Mouse (Mus musculus) lung, embryonic 14.5 days (tissue): ENCODE measurements around the gene Dnase2b. TPM values are rescaled to one million over a fixed set of nuclear protein-coding genes. Genes with fewer than 3 reads are reported as not detected.

Source experiments
- ATAC-seq: fragments of 200-750 bp; cut with Nextera tagmentation; 2 replicates; pipeline ENCODE4 v1.8.0; 2017; ENCODE audit warnings: mild to moderate bottlenecking, moderate TSS enrichment, moderate library complexity; ENCODE audit not compliant: insufficient read depth
- DNase-seq: peaks from one replicate; pipeline ENCODE4 v3.0.0-alpha.2; 2015
- H3K27ac ChIP-seq: fragments of 300-500 bp; sonication (generic); 2 replicates; pipeline ENCODE4 v1.5.1; 2014; ENCODE audit warnings: low read depth, mild to moderate bottlenecking, moderate library complexity
- H3K27me3 ChIP-seq: fragments of 300-500 bp; sonication (generic); 2 replicates; pipeline ENCODE4 v1.6.1; 2014; ENCODE audit warnings: low read length, control low read depth; ENCODE audit not compliant: insufficient read depth
- H3K36me3 ChIP-seq: fragments of 300-500 bp; sonication (generic); 2 replicates; pipeline ENCODE4 v1.6.1; 2014; ENCODE audit warnings: control low read depth; ENCODE audit not compliant: insufficient read depth
- H3K4me1 ChIP-seq: fragments of 300-500 bp; sonication (generic); 2 replicates; pipeline ENCODE4 v1.6.1; 2014; ENCODE audit warnings: antibody characterized with exemption, control low read depth; ENCODE audit not compliant: insufficient read depth
- H3K4me2 ChIP-seq: fragments of 300-500 bp; sonication (generic); 2 replicates; pipeline ENCODE4 v1.6.1; 2014; ENCODE audit warnings: mild to moderate bottlenecking
- H3K4me3 ChIP-seq: fragments of 300-500 bp; sonication (generic); 2 replicates; pipeline ENCODE4 v1.5.1; 2014; ENCODE audit warnings: low read depth, low read length
- H3K9ac ChIP-seq: fragments of 300-500 bp; sonication (generic); 2 replicates; pipeline ENCODE4 v1.6.1; 2014
- H3K9me3 ChIP-seq: fragments of 300-500 bp; sonication (generic); 2 replicates; pipeline ENCODE4 v1.6.1; 2016; ENCODE audit warnings: low read depth, low read length, control low read depth
- CTCF ChIP-seq: IDR thresholded peaks from 2 replicates; pipeline ENCODE4 v1.5.1; 2016; ENCODE audit warnings: antibody characterized with exemption, low read depth
- WGBS: fragments of 180-500 bp; shearing (Covaris S2); extraction: QIAGEN DNeasy Blood & Tissue Kit; methylation state at CpG from one replicate; pipeline ENCODE4 v1.1.7; 2014; 5-methylcytosine and 5-hydroxymethylcytosine counted together
- polyA plus RNA-seq: library from polyadenylated mRNA; unstranded; fragments of >200 nt; fragmentation: Nextera tagmentation; extraction: Ambion mirVana; gene quantifications from 2 replicates; pipeline ENCODE4 v1.2.1, GENCODE M21; 2014

Gene Dnase2b
- not detected in 2 replicates for polyA plus RNA-seq

- WGBS = 93% methylated on average over 4 of the region's 4 CpGs
- no peak for TF ChIP-seq CTCF
- H3K4me2 ChIP-seq = no peak within 1 kb of the TSS
- DNase-seq (no peak), ATAC-seq (no peak)
- no peaks in the 10 kb centered on the region for H3K36me3 ChIP-seq
- H3K9ac ChIP-seq = no peak within 1 kb of the TSS
- H3K4me1 ChIP-seq = no peaks in the 10 kb centered on the region
- no peaks in the 10 kb centered on the region for H3K27me3 ChIP-seq
- no peak within 1 kb of the TSS for H3K27ac ChIP-seq
- H3K9me3 ChIP-seq = no peaks in the 10 kb centered on the region
- H3K4me3 ChIP-seq = no peak within 1 kb of the TSS
Measured at GRCm38 (mm10) chr3:146615496-146615895, at the start of gene Dnase2b. TSS of gene Dnase2b (minus strand) at chr3:146615596.

- no peaks in the 10 kb centered on the region for H3K4me1 ChIP-seq
- no peak overlapping the region for H3K27ac ChIP-seq
- no peak overlapping the region for H3K4me2 ChIP-seq
- no peak overlapping the region for H3K4me3 ChIP-seq
- DNase-seq (no peak), ATAC-seq (no peak)
- no peak overlapping the region for H3K9ac ChIP-seq
- WGBS = 69% methylated on average over 7 of the region's 7 CpGs
- H3K36me3 ChIP-seq = no peaks in the 10 kb centered on the region
- no peaks in the 10 kb centered on the region for H3K9me3 ChIP-seq
- TF ChIP-seq CTCF = no peak
- no peaks in the 10 kb centered on the region for H3K27me3 ChIP-seq
Measured at GRCm38 (mm10) chr3:146661907-146662306, 46.5 kb upstream of the Dnase2b start.

GRCm38 (mm10) chr3:146661001-146661400 is 45.6 kb upstream of the Dnase2b start:
- no peak for ATAC-seq
- H3K4me2 ChIP-seq = no peak overlapping the region
- H3K9me3 ChIP-seq = no peaks in the 10 kb centered on the region
- no peak overlapping the region for H3K9ac ChIP-seq
- H3K27me3 ChIP-seq = no peaks in the 10 kb centered on the region
- no peaks in the 10 kb centered on the region for H3K36me3 ChIP-seq
- DNase-seq = no peak
- H3K4me1 ChIP-seq = no peaks in the 10 kb centered on the region
- 50% methylated on average over 6 of the region's 6 CpGs for WGBS
- H3K4me3 ChIP-seq = no peak overlapping the region
- TF ChIP-seq CTCF = no peak
- no peak overlapping the region for H3K27ac ChIP-seq

- H3K27ac ChIP-seq = no peak overlapping the region
- no peak overlapping the region for H3K4me2 ChIP-seq
Measured at GRCm38 (mm10) chr3:146659321-146659720, 43.9 kb upstream of the Dnase2b start.

GRCm38 (mm10) chr3:146658061-146658639 is 42.8 kb upstream of the Dnase2b start:
- no peak for ATAC-seq
- 73% methylated on average over 1 of the region's 1 CpGs for WGBS

More at GRCm38 (mm10) chr3:146659321-146659720, 43.9 kb upstream of the Dnase2b start:
- WGBS = 90% methylated on average over 5 of the region's 5 CpGs
- TF ChIP-seq CTCF = no peak
- DNase-seq = no peak
- Histone ChIP-seq H3K27me3 (no peaks in the 10 kb centered on the region), H3K9ac (no peak overlapping the region), H3K36me3 (no peaks in the 10 kb centered on the region), H3K4me3 (no peak overlapping the region), H3K4me1 (no peaks in the 10 kb centered on the region), H3K9me3 (no peaks in the 10 kb centered on the region)
- no peak for ATAC-seq

GRCm38 (mm10) chr3:146657433-146657832 is 42.0 kb upstream of the Dnase2b start:
- H3K4me3 ChIP-seq = no peak overlapping the region
- H3K36me3 ChIP-seq = no peaks in the 10 kb centered on the region
- no peak overlapping the region for H3K27ac ChIP-seq
- no peak overlapping the region for H3K9ac ChIP-seq
- TF ChIP-seq CTCF = no peak
- DNase-seq = no peak
- 71% methylated on average over 5 of the region's 5 CpGs for WGBS
- no peaks in the 10 kb centered on the region for H3K27me3 ChIP-seq
- H3K4me1 ChIP-seq = no peaks in the 10 kb centered on the region
- H3K4me2 ChIP-seq = no peak overlapping the region
- ATAC-seq = no peak
- no peaks in the 10 kb centered on the region for H3K9me3 ChIP-seq

More at GRCm38 (mm10) chr3:146658061-146658639, 42.8 kb upstream of the Dnase2b start:
- no peak overlapping the region for H3K9ac ChIP-seq
- no peak overlapping the region for H3K4me2 ChIP-seq
- no peak overlapping the region for H3K27ac ChIP-seq
- no peaks in the 10 kb centered on the region for H3K4me1 ChIP-seq
- H3K27me3 ChIP-seq = no peaks in the 10 kb centered on the region
- H3K36me3 ChIP-seq = no peaks in the 10 kb centered on the region
- H3K9me3 ChIP-seq = no peaks in the 10 kb centered on the region
- no peak overlapping the region for H3K4me3 ChIP-seq
- no peak for TF ChIP-seq CTCF
- DNase-seq = no peak

GRCm38 (mm10) chr3:146655111-146655577 is 39.7 kb upstream of the Dnase2b start:
- DNase-seq (no peak), ATAC-seq (no peak)
- no peak overlapping the region for H3K27ac ChIP-seq
- H3K27me3 ChIP-seq = no peaks in the 10 kb centered on the region
- no peak for TF ChIP-seq CTCF
- no peak overlapping the region for H3K4me3 ChIP-seq
- no peaks in the 10 kb centered on the region for H3K36me3 ChIP-seq
- 60% methylated on average over 2 of the region's 2 CpGs for WGBS
- no peaks in the 10 kb centered on the region for H3K9me3 ChIP-seq
- no peak overlapping the region for H3K9ac ChIP-seq
- no peak overlapping the region for H3K4me2 ChIP-seq
- H3K4me1 ChIP-seq = no peaks in the 10 kb centered on the region

GRCm38 (mm10) chr3:146653692-146654091 is 38.3 kb upstream of the Dnase2b start:
- Histone ChIP-seq H3K9me3 (no peaks in the 10 kb centered on the region), H3K4me2 (no peak overlapping the region), H3K36me3 (no peaks in the 10 kb centered on the region), H3K4me3 (no peak overlapping the region), H3K4me1 (no peaks in the 10 kb centered on the region), H3K9ac (no peak overlapping the region), H3K27me3 (no peaks in the 10 kb centered on the region), H3K27ac (no peak overlapping the region)
- DNase-seq (no peak), ATAC-seq (no peak; the same call in 1 of the 2 replicates)
- TF ChIP-seq CTCF = no peak
- WGBS = 52% methylated on average over 6 of the region's 6 CpGs
